Mouse (Mus musculus): ENCODE measurements at regions not wholly inside any gene's neighbourhood (a gene's known extent, or its start where the extent isn't known, plus 50 kb on each side); places are given as distances from the start of the nearest gene placed in this dataset.
A peak's percentile ranks its signal among the peaks of the same experiment; 100 is the strongest.

- Histone ChIP-seq H3K36me3 (replicated peaks; ENCODE audit: control insufficient read depth, insufficient read depth, low read length) (no peaks in the 10 kb centered on the region), H3K9me3 (replicated peaks; ENCODE audit: control insufficient read depth, low read length) (no peaks in the 10 kb centered on the region), H3K4me3 (ENCODE audit: low read depth, low read length) (peak overlapping the region; percentile 35), H3K27ac (ENCODE audit: low read depth) (peak overlapping the region; percentile 11; the same call in 1 of the 2 replicates), H3K27me3 (ENCODE audit: control insufficient read depth, insufficient read depth, low read length) (no peaks in the 10 kb centered on the region), H3K9ac (replicated peaks; ENCODE audit: low read depth, low read length) (no peak overlapping the region), H3K4me2 (ENCODE audit: low read depth, low read length) (peak overlapping the region; percentile 49), H3K4me1 (ENCODE audit: control insufficient read depth, insufficient read depth) (no peaks in the 10 kb centered on the region)
- no peak for TF ChIP-seq EP300 (IDR thresholded peaks at IDR 0.05; ENCODE audit: low read depth)
- TF ChIP-seq CTCF (IDR thresholded peaks at IDR 0.05; ENCODE audit: low read depth) = no peak
- DNase-seq (ENCODE audit: low spot score) (no peak), ATAC-seq (ENCODE audit: insufficient read depth, low read depth) (no peak; the same call in 1 of the 2 replicates)
- WGBS = 47% methylated on average over 19 of the region's 19 CpGs
Observed at GRCm38 (mm10) chr16:73835715-73836440, 575.7 kb downstream of the Robo2 start.

GRCm38 (mm10) chr16:73821387-73822338 is 590.0 kb downstream of the Robo2 start:
- no peak for ATAC-seq (ENCODE audit: insufficient read depth, low read depth)
- H3K9me3 ChIP-seq (replicated peaks; ENCODE audit: control insufficient read depth, low read length) = no peaks in the 10 kb centered on the region
- no peak for TF ChIP-seq EP300 (IDR thresholded peaks at IDR 0.05; ENCODE audit: low read depth)
- TF ChIP-seq CTCF (IDR thresholded peaks at IDR 0.05; ENCODE audit: low read depth) = no peak
- H3K36me3 ChIP-seq (replicated peaks; ENCODE audit: control insufficient read depth, insufficient read depth, low read length) = no peaks in the 10 kb centered on the region
- DNase-seq (ENCODE audit: low spot score) = no peak
- no peak overlapping the region for H3K27ac ChIP-seq (ENCODE audit: low read depth)
- H3K4me3 ChIP-seq (ENCODE audit: low read depth, low read length) = no peak overlapping the region
- 22% methylated on average over 10 of the region's 10 CpGs for WGBS
- no peak overlapping the region for H3K9ac ChIP-seq (replicated peaks; ENCODE audit: low read depth, low read length)
- H3K4me2 ChIP-seq (ENCODE audit: low read depth, low read length) = no peak overlapping the region
- H3K27me3 ChIP-seq (ENCODE audit: control insufficient read depth, insufficient read depth, low read length) = no peaks in the 10 kb centered on the region
- no peaks in the 10 kb centered on the region; the same call in 1 of the 2 replicates for H3K4me1 ChIP-seq (ENCODE audit: control insufficient read depth, insufficient read depth)

GRCm38 (mm10) chr16:73804572-73804971 is 607.1 kb downstream of the Robo2 start:
- Histone ChIP-seq H3K27me3 (ENCODE audit: control insufficient read depth, insufficient read depth, low read length) (no peaks in the 10 kb centered on the region), H3K9ac (replicated peaks; ENCODE audit: low read depth, low read length) (no peak overlapping the region), H3K4me2 (ENCODE audit: low read depth, low read length) (no peak overlapping the region), H3K4me3 (ENCODE audit: low read depth, low read length) (no peak overlapping the region), H3K36me3 (replicated peaks; ENCODE audit: control insufficient read depth, insufficient read depth, low read length) (no peaks in the 10 kb centered on the region), H3K27ac (ENCODE audit: low read depth) (no peak overlapping the region), H3K9me3 (replicated peaks; ENCODE audit: control insufficient read depth, low read length) (no peaks in the 10 kb centered on the region), H3K4me1 (ENCODE audit: control insufficient read depth, insufficient read depth) (no peaks in the 10 kb centered on the region)
- TF ChIP-seq CTCF (IDR thresholded peaks at IDR 0.05; ENCODE audit: low read depth) = no peak
- TF ChIP-seq EP300 (IDR thresholded peaks at IDR 0.05; ENCODE audit: low read depth) = no peak
- DNase-seq (ENCODE audit: low spot score) (no peak), ATAC-seq (ENCODE audit: insufficient read depth, low read depth) (no peak)
- 77% methylated on average over 3 of the region's 3 CpGs for WGBS

- no peak for TF ChIP-seq CTCF (IDR thresholded peaks at IDR 0.05; ENCODE audit: low read depth)
- no peak for TF ChIP-seq EP300 (IDR thresholded peaks at IDR 0.05; ENCODE audit: low read depth)
- DNase-seq (ENCODE audit: low spot score) (no peak), ATAC-seq (ENCODE audit: insufficient read depth, low read depth) (no peak)
- Histone ChIP-seq H3K27me3 (ENCODE audit: control insufficient read depth, insufficient read depth, low read length) (no peaks in the 10 kb centered on the region), H3K4me2 (ENCODE audit: low read depth, low read length) (no peak overlapping the region), H3K4me3 (ENCODE audit: low read depth, low read length) (no peak overlapping the region), H3K9me3 (replicated peaks; ENCODE audit: control insufficient read depth, low read length) (no peaks in the 10 kb centered on the region), H3K9ac (replicated peaks; ENCODE audit: low read depth, low read length) (no peak overlapping the region), H3K4me1 (ENCODE audit: control insufficient read depth, insufficient read depth) (no peaks in the 10 kb centered on the region), H3K36me3 (replicated peaks; ENCODE audit: control insufficient read depth, insufficient read depth, low read length) (no peaks in the 10 kb centered on the region), H3K27ac (ENCODE audit: low read depth) (no peak overlapping the region)
- WGBS = 81% methylated on average over 6 of the region's 6 CpGs
Observed at GRCm38 (mm10) chr16:73796528-73797171, 615.0 kb downstream of the Robo2 start.

- TF ChIP-seq EP300 (IDR thresholded peaks at IDR 0.05; ENCODE audit: low read depth) = no peak
- no peak for TF ChIP-seq CTCF (IDR thresholded peaks at IDR 0.05; ENCODE audit: low read depth)
- H3K4me1 ChIP-seq (ENCODE audit: control insufficient read depth, insufficient read depth) = no peaks in the 10 kb centered on the region
- H3K4me2 ChIP-seq (ENCODE audit: low read depth, low read length) = no peak overlapping the region
- no peak overlapping the region for H3K4me3 ChIP-seq (ENCODE audit: low read depth, low read length)
- no peak for DNase-seq (ENCODE audit: low spot score)
- H3K27ac ChIP-seq (ENCODE audit: low read depth) = no peak overlapping the region
- ATAC-seq (ENCODE audit: insufficient read depth, low read depth) = no peak
- WGBS = 87% methylated on average over 2 of the region's 2 CpGs
- H3K27me3 ChIP-seq (ENCODE audit: control insufficient read depth, insufficient read depth, low read length) = no peaks in the 10 kb centered on the region
- H3K9ac ChIP-seq (replicated peaks; ENCODE audit: low read depth, low read length) = no peak overlapping the region
- H3K36me3 ChIP-seq (replicated peaks; ENCODE audit: control insufficient read depth, insufficient read depth, low read length) = no peaks in the 10 kb centered on the region
- H3K9me3 ChIP-seq (replicated peaks; ENCODE audit: control insufficient read depth, low read length) = no peaks in the 10 kb centered on the region
Observed at GRCm38 (mm10) chr16:73785074-73785438, 626.6 kb downstream of the Robo2 start.

All from heart, postnatal 0 days (tissue).